Comparison of ENCODE assay signal across 11 mouse cellular contexts in the genomic region with DNA sequence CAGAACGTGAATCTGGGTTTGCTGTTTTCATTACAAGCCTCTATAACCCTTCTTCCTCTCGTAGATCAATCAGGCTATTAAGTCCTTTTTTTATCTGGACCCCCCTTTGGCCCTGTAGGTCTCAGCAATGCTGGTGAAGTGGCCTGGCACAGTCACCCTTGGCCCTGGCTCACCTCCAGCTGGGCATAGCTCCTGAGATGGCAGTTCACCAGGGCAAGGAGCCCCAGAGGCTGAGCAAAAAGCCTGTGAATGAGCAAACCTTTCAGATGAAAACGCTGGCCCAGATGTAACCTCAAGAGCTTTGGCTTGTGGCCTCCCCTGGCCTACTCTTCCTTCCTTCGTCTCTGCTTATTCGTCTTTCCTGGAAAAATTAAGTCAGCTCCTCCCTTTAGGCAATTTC.
DNase-seq lines count a peak whose midpoint lies in the region; ATAC-seq and TF ChIP-seq lines count a peak whose summit lies in the region.
"Had no signal": no experiment of that assay in that cellular context is flagged by ENCODE, and none has a peak within 500 bp of the region (broad histone marks: within the 10 kb centered on the region; RNA-seq: fewer than 3 reads in every experiment).

No protein-coding gene starts in this region.

- no peak overlapping the region for H3K4me3 ChIP-seq in gastrocnemius, adult 2 months
- H3K4me3 ChIP-seq: heart, embryonic 15.5 days; lung, embryonic 15.5 days had no signal

- intact Hi-C loops in gastrocnemius, adult 2 months (cut with DNase I), result no loop called here
- intact Hi-C loops in heart, postnatal 36 days (cut with DNase I), result loop anchor here (10.0 kb wide), 1 partner anchor 407 kb away; no protein-coding TSS in a partner anchor

- no peak overlapping the region; the same call in 1 of the 2 replicates for H3K27ac ChIP-seq in gastrocnemius, adult 2 months
- H3K27ac ChIP-seq: heart, embryonic 15.5 days; lung, embryonic 15.5 days had no signal

- no peak for TF ChIP-seq CTCF in gastrocnemius, adult 2 months (IDR thresholded peaks at IDR 0.05)

- ATAC-seq in megakaryocyte, adult 5-6 weeks (ENCODE audit: poor library complexity, severe bottlenecking), result no peak
- ATAC-seq: Patski had no signal

- DNase-seq in gastrocnemius, adult 2 months, result peak; percentile 50
- no peak for DNase-seq in gastrocnemius, adult 18-20 months (ENCODE audit: low spot score)
- peak; percentile 49 to 65 for DNase-seq in right cerebral cortex, postnatal 10 days (ENCODE audit: low spot score in 2 of 2)
- DNase-seq in right cerebral cortex, adult 18-20 months, result no peak
- peak; percentile 54 to 62 for DNase-seq in heart, postnatal 36 days
- peak; percentile 7 for DNase-seq in skeletal muscle tissue, adult 2 months (ENCODE audit: low read depth, low spot score)
- no peak for DNase-seq in thymus, adult 18-20 months

Comparison
In these comparisons a context has a peak if more than half of its experiments do, and no peak if none do; other contexts are left out.
1. DNase-seq: peak in gastrocnemius, adult 2 months (single experiment), right cerebral cortex, postnatal 10 days (2 of 2), heart, postnatal 36 days (2 of 2) and skeletal muscle tissue, adult 2 months (single experiment); none in gastrocnemius, adult 18-20 months (single experiment), right cerebral cortex, adult 18-20 months (single experiment) and thymus, adult 18-20 months (0 of 2).